Mouse (Mus musculus): ENCODE measurements at regions not wholly inside any gene's neighbourhood (a gene's known extent, or its start where the extent isn't known, plus 50 kb on each side); places are given as distances from the start of the nearest gene placed in this dataset.

- H3K4me3 ChIP-seq (replicated peaks; ENCODE audit: insufficient read depth, low read depth, low read length): no peak overlapping the region
- no peak for DNase-seq
- H3K27me3 ChIP-seq (ENCODE audit: control insufficient read depth, insufficient read depth, low read length): no peaks in the 10 kb centered on the region
- no peaks in the 10 kb centered on the region for H3K4me1 ChIP-seq (ENCODE audit: control insufficient read depth, insufficient read depth, low read length)
- 93% methylated on average over 4 of the region's 4 CpGs for WGBS
- no peak overlapping the region for H3K27ac ChIP-seq (ENCODE audit: insufficient read depth, low read length)
- no peak for TF ChIP-seq CTCF (IDR thresholded peaks at IDR 0.05; ENCODE audit: borderline replicate concordance, insufficient read depth, low read depth, low read length)
- no peak for TF ChIP-seq POLR2A (IDR thresholded peaks at IDR 0.05; ENCODE audit: borderline replicate concordance, insufficient read depth, low read length)
These were observed 92.2 kb upstream of the Klf3 start for GRCm38 (mm10) chr5:64710968-64711367.

GRCm38 (mm10) chr5:64714221-64714653 lies 89.0 kb upstream of the Klf3 start:
- no peak for TF ChIP-seq POLR2A (IDR thresholded peaks at IDR 0.05; ENCODE audit: borderline replicate concordance, insufficient read depth, low read length)
- TF ChIP-seq CTCF (IDR thresholded peaks at IDR 0.05; ENCODE audit: borderline replicate concordance, insufficient read depth, low read depth, low read length): no peak
- Histone ChIP-seq H3K4me1 (ENCODE audit: control insufficient read depth, insufficient read depth, low read length) (no peaks in the 10 kb centered on the region), H3K27ac (ENCODE audit: insufficient read depth, low read length) (no peak overlapping the region), H3K4me3 (replicated peaks; ENCODE audit: insufficient read depth, low read depth, low read length) (no peak overlapping the region), H3K27me3 (ENCODE audit: control insufficient read depth, insufficient read depth, low read length) (no peaks in the 10 kb centered on the region)
- WGBS: 11% methylated on average over 10 of the region's 10 CpGs
- DNase-seq: no peak

GRCm38 (mm10) chr5:64714710-64715109 lies 88.5 kb upstream of the Klf3 start:
- 57% methylated on average over 7 of the region's 7 CpGs for WGBS
- H3K4me3 ChIP-seq (replicated peaks; ENCODE audit: insufficient read depth, low read depth, low read length): no peak overlapping the region
- peak in 1 of 2 experiments; percentile 14 for DNase-seq
- H3K27me3 ChIP-seq (ENCODE audit: control insufficient read depth, insufficient read depth, low read length): no peaks in the 10 kb centered on the region
- H3K27ac ChIP-seq (ENCODE audit: insufficient read depth, low read length): no peak overlapping the region
- H3K4me1 ChIP-seq (ENCODE audit: control insufficient read depth, insufficient read depth, low read length): no peaks in the 10 kb centered on the region
- no peak for TF ChIP-seq CTCF (IDR thresholded peaks at IDR 0.05; ENCODE audit: borderline replicate concordance, insufficient read depth, low read depth, low read length)
- TF ChIP-seq POLR2A (IDR thresholded peaks at IDR 0.05; ENCODE audit: borderline replicate concordance, insufficient read depth, low read length): no peak

- no peak overlapping the region for H3K27ac ChIP-seq (ENCODE audit: insufficient read depth, low read length)
- no peak overlapping the region for H3K4me3 ChIP-seq (replicated peaks; ENCODE audit: insufficient read depth, low read depth, low read length)
- H3K4me1 ChIP-seq (ENCODE audit: control insufficient read depth, insufficient read depth, low read length): no peaks in the 10 kb centered on the region
- no peaks in the 10 kb centered on the region for H3K27me3 ChIP-seq (ENCODE audit: control insufficient read depth, insufficient read depth, low read length)
- no peak for DNase-seq
- TF ChIP-seq CTCF (IDR thresholded peaks at IDR 0.05; ENCODE audit: borderline replicate concordance, insufficient read depth, low read depth, low read length) (no peak), POLR2A (IDR thresholded peaks at IDR 0.05; ENCODE audit: borderline replicate concordance, insufficient read depth, low read length) (no peak)
- WGBS: 96% methylated on average over 4 of the region's 4 CpGs
These were observed 86.6 kb upstream of the Klf3 start for GRCm38 (mm10) chr5:64716551-64716950.

GRCm38 (mm10) chr5:64722211-64722610 lies 81.0 kb upstream of the Klf3 start:
- no peaks in the 10 kb centered on the region for H3K27me3 ChIP-seq (ENCODE audit: control insufficient read depth, insufficient read depth, low read length)

GRCm38 (mm10) chr5:64727847-64728246 lies 75.3 kb upstream of the Klf3 start:
- no peaks in the 10 kb centered on the region for H3K27me3 ChIP-seq (ENCODE audit: control insufficient read depth, insufficient read depth, low read length)
- H3K27ac ChIP-seq (ENCODE audit: insufficient read depth, low read length): no peak overlapping the region
- 67% methylated on average over 2 of the region's 2 CpGs for WGBS
- DNase-seq: no peak
- TF ChIP-seq POLR2A (IDR thresholded peaks at IDR 0.05; ENCODE audit: borderline replicate concordance, insufficient read depth, low read length): no peak
- no peak for TF ChIP-seq CTCF (IDR thresholded peaks at IDR 0.05; ENCODE audit: borderline replicate concordance, insufficient read depth, low read depth, low read length)
- no peak overlapping the region for H3K4me3 ChIP-seq (replicated peaks; ENCODE audit: insufficient read depth, low read depth, low read length)
- H3K4me1 ChIP-seq (ENCODE audit: control insufficient read depth, insufficient read depth, low read length): no peaks in the 10 kb centered on the region

More at GRCm38 (mm10) chr5:64722211-64722610, 81.0 kb upstream of the Klf3 start:
- no peak for DNase-seq
- TF ChIP-seq POLR2A (IDR thresholded peaks at IDR 0.05; ENCODE audit: borderline replicate concordance, insufficient read depth, low read length) (no peak), CTCF (IDR thresholded peaks at IDR 0.05; ENCODE audit: borderline replicate concordance, insufficient read depth, low read depth, low read length) (no peak)
- no peak overlapping the region for H3K27ac ChIP-seq (ENCODE audit: insufficient read depth, low read length)
- no peak overlapping the region for H3K4me3 ChIP-seq (replicated peaks; ENCODE audit: insufficient read depth, low read depth, low read length)
- no peaks in the 10 kb centered on the region for H3K4me1 ChIP-seq (ENCODE audit: control insufficient read depth, insufficient read depth, low read length)

GRCm38 (mm10) chr5:64732356-64732755 lies 70.8 kb upstream of the Klf3 start:
- Histone ChIP-seq H3K4me1 (ENCODE audit: control insufficient read depth, insufficient read depth, low read length) (no peaks in the 10 kb centered on the region), H3K27me3 (ENCODE audit: control insufficient read depth, insufficient read depth, low read length) (no peaks in the 10 kb centered on the region), H3K4me3 (replicated peaks; ENCODE audit: insufficient read depth, low read depth, low read length) (no peak overlapping the region), H3K27ac (ENCODE audit: insufficient read depth, low read length) (no peak overlapping the region)
- DNase-seq: no peak
- 87% methylated on average over 3 of the region's 3 CpGs for WGBS
- TF ChIP-seq CTCF (IDR thresholded peaks at IDR 0.05; ENCODE audit: borderline replicate concordance, insufficient read depth, low read depth, low read length) (no peak), POLR2A (IDR thresholded peaks at IDR 0.05; ENCODE audit: borderline replicate concordance, insufficient read depth, low read length) (no peak)

- TF ChIP-seq CTCF (IDR thresholded peaks at IDR 0.05; ENCODE audit: borderline replicate concordance, insufficient read depth, low read depth, low read length) (no peak), POLR2A (IDR thresholded peaks at IDR 0.05; ENCODE audit: borderline replicate concordance, insufficient read depth, low read length) (no peak)
- no peaks in the 10 kb centered on the region for H3K27me3 ChIP-seq (ENCODE audit: control insufficient read depth, insufficient read depth, low read length)
- H3K27ac ChIP-seq (ENCODE audit: insufficient read depth, low read length): no peak overlapping the region
- no peak overlapping the region for H3K4me3 ChIP-seq (replicated peaks; ENCODE audit: insufficient read depth, low read depth, low read length)
- no peak for DNase-seq
- H3K4me1 ChIP-seq (ENCODE audit: control insufficient read depth, insufficient read depth, low read length): no peaks in the 10 kb centered on the region
These were observed 66.2 kb upstream of the Klf3 start for GRCm38 (mm10) chr5:64736985-64737384.
